Mouse (Mus musculus): ENCODE measurements at regions not wholly inside any gene's neighbourhood (a gene's known extent, or its start where the extent isn't known, plus 50 kb on each side); places are given as distances from the start of the nearest gene placed in this dataset.

- ATAC-seq (ENCODE audit: low TSS enrichment): peak; percentile 95
These were observed 98.9 kb upstream of the Tmtc1 start for GRCm38 (mm10) chr6:148543047-148543446.

DNA sequence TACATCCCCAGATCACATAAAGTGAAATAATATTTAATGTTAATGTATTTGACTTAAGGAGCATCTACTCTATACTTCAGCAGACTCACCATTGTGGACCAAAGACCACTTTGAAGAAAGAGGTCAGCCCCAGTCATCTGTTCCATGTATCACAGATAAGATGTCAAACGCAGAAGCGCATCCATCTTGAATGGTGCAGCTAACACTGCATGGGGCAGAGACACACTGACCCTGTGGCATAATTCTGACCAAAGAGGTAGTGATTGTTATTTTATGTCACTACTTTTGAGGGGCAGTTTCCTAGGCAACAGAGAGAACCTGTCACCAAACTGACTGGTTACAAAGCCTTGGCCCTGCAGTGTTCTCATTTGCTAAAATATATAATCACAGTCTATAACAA, 97.8 kb upstream of the Tmtc1 start:
- no peak for ATAC-seq (ENCODE audit: low TSS enrichment)

- no peak for ATAC-seq (ENCODE audit: low TSS enrichment)
These were observed 95.2 kb upstream of the Tmtc1 start for GRCm38 (mm10) chr6:148539207-148539960.

DNA sequence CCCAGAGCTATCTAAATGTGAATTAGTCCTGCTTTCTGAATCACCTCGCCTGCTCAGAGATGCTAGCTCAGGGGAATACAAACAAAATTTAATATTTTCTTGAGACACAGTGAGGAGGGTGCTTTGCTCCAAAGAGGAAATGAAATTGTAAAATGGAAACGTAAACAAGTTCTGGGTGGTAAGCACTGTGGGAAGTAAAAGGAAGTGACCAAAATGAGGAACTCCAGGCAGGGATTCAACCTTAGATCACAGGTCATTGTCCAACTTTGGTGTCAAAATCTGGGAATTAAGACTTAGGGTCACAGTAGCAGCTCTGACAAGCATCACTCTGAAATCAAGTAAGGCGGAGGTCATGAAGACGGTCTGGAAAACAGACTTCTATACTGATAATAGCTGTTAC, 90.2 kb upstream of the Tmtc1 start:
- ATAC-seq (ENCODE audit: low TSS enrichment): no peak

- no peak for ATAC-seq (ENCODE audit: low TSS enrichment)
These were observed 86.9 kb upstream of the Tmtc1 start for GRCm38 (mm10) chr6:148531068-148531467.

- ATAC-seq (ENCODE audit: low TSS enrichment): no peak
These were observed 84.4 kb upstream of the Tmtc1 start for GRCm38 (mm10) chr6:148528611-148529010.

- ATAC-seq (ENCODE audit: low TSS enrichment): peak; percentile 95
These were observed 78.7 kb upstream of the Tmtc1 start for GRCm38 (mm10) chr6:148522893-148523292.

DNA sequence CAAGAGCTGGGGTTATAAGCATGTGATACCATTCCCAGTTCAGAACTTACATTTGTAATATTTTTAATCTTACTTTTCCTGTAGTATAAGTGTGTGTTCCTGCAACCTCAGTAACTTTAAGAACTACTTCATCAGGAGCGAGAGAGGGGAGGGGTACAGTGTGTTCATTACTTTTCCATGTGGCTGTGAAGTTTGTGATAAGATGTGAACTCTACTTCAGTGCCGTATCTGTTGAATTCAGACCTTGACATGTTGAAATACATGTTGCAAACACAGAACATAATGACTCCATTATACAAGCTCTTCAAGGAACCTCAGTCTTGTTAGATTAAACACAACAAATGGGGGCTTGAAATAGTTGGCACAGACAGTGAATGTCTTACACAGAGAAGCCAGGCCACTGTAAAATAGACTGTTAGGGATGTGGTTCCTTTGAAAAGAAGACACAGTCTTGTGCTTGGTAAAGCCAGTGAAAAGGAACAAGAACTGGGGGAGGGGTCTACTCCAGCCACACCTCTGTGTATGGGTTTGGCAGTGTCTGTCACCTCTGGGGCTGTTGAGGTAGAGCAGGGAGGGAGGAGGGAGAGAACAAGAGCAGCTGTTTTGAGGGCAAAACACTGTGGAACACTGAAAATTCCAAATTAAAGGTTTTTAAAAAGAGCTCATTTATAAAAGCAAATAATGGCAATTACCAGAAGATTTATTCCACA, 73.5 kb upstream of the Tmtc1 start:
- no peak for ATAC-seq (ENCODE audit: low TSS enrichment)

DNA sequence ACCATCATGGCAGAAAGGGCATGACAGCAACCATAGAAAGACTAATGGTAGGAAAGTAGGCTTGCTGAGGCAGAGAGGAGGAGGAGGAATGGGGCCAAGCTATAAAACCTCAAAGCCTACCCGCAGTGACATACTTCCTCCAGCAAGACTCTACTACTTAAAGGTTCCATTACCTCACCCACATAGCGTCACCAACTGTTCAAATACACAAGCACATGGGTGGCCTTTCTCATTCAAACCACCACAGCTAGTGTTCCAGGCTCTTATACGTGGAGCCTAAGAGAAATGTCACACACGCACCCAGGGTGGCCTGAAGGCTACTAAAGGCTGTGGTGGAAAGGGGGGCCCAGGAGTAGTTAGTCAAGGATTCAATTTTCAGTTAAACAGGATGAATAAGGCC, 72.5 kb upstream of the Tmtc1 start:
- no peak for ATAC-seq (ENCODE audit: low TSS enrichment)

GRCm38 (mm10) chr6:148515105-148515504, 70.9 kb upstream of the Tmtc1 start:
- ATAC-seq (ENCODE audit: low TSS enrichment): no peak

- no peak for ATAC-seq (ENCODE audit: low TSS enrichment)
These were observed 70.5 kb upstream of the Tmtc1 start for GRCm38 (mm10) chr6:148514645-148515044.

DNA sequence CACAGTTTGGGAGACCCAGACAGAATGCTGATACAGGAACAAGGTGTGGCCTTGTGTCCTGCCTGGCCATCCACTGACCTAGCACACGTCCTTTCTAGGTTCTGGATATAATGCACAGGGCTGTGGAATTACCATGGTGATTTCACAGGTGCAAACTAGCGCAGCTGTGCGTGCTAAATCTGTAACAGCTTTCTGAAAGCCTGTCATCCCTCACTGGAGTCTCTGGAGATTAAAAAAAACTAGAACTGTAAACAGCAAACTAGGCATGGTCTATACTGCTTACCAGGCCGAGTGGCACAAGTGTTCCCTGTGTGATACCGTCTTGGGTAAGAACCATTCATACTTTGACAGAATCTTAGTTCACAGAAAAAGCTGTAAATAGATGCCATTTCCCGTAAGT, 69.9 kb upstream of the Tmtc1 start:
- peak; percentile 72 for ATAC-seq (ENCODE audit: low TSS enrichment)

DNA sequence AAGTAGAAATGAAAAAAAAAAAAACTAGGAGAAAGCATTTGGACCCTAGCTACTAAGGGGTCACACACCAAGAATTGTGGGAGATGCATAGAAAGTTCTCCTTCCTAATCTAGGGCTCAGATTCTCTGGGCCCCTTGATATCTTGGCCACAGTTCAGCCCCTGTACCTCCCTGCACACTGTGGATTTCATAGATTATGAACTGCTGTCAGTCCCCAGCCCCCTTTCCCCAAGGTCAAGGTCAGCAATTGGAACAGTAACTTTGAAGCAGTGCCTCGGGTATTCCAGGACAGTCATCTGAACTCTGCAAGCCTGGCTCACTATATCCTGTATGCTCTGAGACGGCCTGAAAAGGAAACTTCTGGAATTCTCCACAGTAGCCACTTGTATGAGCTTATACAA, 68.9 kb upstream of the Tmtc1 start:
- no peak for ATAC-seq (ENCODE audit: low TSS enrichment)

GRCm38 (mm10) chr6:148505325-148505724, 61.1 kb upstream of the Tmtc1 start:
- peak; percentile 97 for ATAC-seq (ENCODE audit: low TSS enrichment)

- peak; percentile 47; the same call in 1 of the 2 replicates for ATAC-seq (ENCODE audit: low TSS enrichment)
These were observed 56.3 kb upstream of the Tmtc1 start for GRCm38 (mm10) chr6:148500251-148501179.

Data from frontal cortex, adult (tissue).